Mouse (Mus musculus) 416B (cell line): Measurements from ENCODE around the gene Ppp1r26.

Experiments
- DNase-seq: peaks from one replicate; pipeline ENCODE4 v3.0.0; 2011; ENCODE audit warnings: low read depth

Gene Ppp1r26

GRCm38 (mm10) chr2:28446515-28447314 is at the start of gene Ppp1r26:
Gene Ppp1r26 (plus strand): TSS chr2:28446800.
- DNase-seq: no peak

GRCm38 (mm10) chr2:28396928-28397327 is 49.7 kb upstream of the Ppp1r26 start:
- DNase-seq: no peak

GRCm38 (mm10) chr2:28397417-28398119 is 49.0 kb upstream of the Ppp1r26 start:
- no peak for DNase-seq

GRCm38 (mm10) chr2:28401647-28402046 is 45.0 kb upstream of the Ppp1r26 start:
- peak; percentile 14 for DNase-seq

- no peak for DNase-seq
Observed at GRCm38 (mm10) chr2:28402128-28402527, 44.5 kb upstream of the Ppp1r26 start.

- no peak for DNase-seq
Observed at GRCm38 (mm10) chr2:28407796-28408195, 38.8 kb upstream of the Ppp1r26 start.

GRCm38 (mm10) chr2:28409144-28409543 is 37.5 kb upstream of the Ppp1r26 start:
- DNase-seq: no peak

- DNase-seq: no peak
Observed at GRCm38 (mm10) chr2:28409566-28409965, 37.0 kb upstream of the Ppp1r26 start.

- DNase-seq: no peak
Observed at GRCm38 (mm10) chr2:28412936-28413335, 33.7 kb upstream of the Ppp1r26 start.

GRCm38 (mm10) chr2:28414116-28414756 is 32.4 kb upstream of the Ppp1r26 start:
- no peak for DNase-seq

- DNase-seq: no peak
Observed at GRCm38 (mm10) chr2:28414757-28415137, 31.9 kb upstream of the Ppp1r26 start.

- no peak for DNase-seq
Observed at GRCm38 (mm10) chr2:28415387-28416024, 31.1 kb upstream of the Ppp1r26 start.

GRCm38 (mm10) chr2:28416511-28416910 is 30.1 kb upstream of the Ppp1r26 start:
- no peak for DNase-seq

- peak; percentile 79 for DNase-seq
Observed at GRCm38 (mm10) chr2:28418034-28418433, 28.6 kb upstream of the Ppp1r26 start.

- peak; percentile 64 for DNase-seq
Observed at GRCm38 (mm10) chr2:28419898-28420297, 26.7 kb upstream of the Ppp1r26 start.

- DNase-seq: peak; percentile 72
Observed at GRCm38 (mm10) chr2:28423167-28423566, 23.4 kb upstream of the Ppp1r26 start.

GRCm38 (mm10) chr2:28427226-28427625 is 19.4 kb upstream of the Ppp1r26 start:
- DNase-seq: no peak

- no peak for DNase-seq
Observed at GRCm38 (mm10) chr2:28430846-28431245, 15.8 kb upstream of the Ppp1r26 start.

GRCm38 (mm10) chr2:28432811-28433210 is 13.8 kb upstream of the Ppp1r26 start:
- peak; percentile 29 for DNase-seq

GRCm38 (mm10) chr2:28433512-28433911 is 13.1 kb upstream of the Ppp1r26 start:
- no peak for DNase-seq

- no peak for DNase-seq
Observed at GRCm38 (mm10) chr2:28435401-28435800, 11.2 kb upstream of the Ppp1r26 start.

GRCm38 (mm10) chr2:28440842-28441241 is 5.8 kb upstream of the Ppp1r26 start:
- DNase-seq: peak; percentile 32
